Mouse (Mus musculus): ENCODE data around the gene Tjap1.

GRCm38 (mm10) chr17:46296601-46297000 is 13.8 kb upstream of the Tjap1 start:
- TF ChIP-seq CTCF (IDR thresholded peaks at IDR 0.05; ENCODE audit: insufficient read depth, low read length) (no peak), POLR2A (IDR thresholded peaks at IDR 0.05; ENCODE audit: borderline replicate concordance, extremely low read depth, low read depth, low read length) (no peak)

Data from lung, adult 2 months (tissue).